Mouse (Mus musculus): ENCODE measurements around the gene Sema4d.

- TF ChIP-seq CTCF (IDR thresholded peaks at IDR 0.05; ENCODE audit: low read depth) (no peak), EP300 (IDR thresholded peaks at IDR 0.05; ENCODE audit: low read depth) (no peak)
These were observed 38.0 kb downstream of the Sema4d start for GRCm38 (mm10) chr13:51755584-51755983.

Data from liver, postnatal 0 days (tissue).